Mouse (Mus musculus): Measurements from ENCODE around the gene Mgat5.

GRCm38 (mm10) chr1:127408957-127409423 lies 204.2 kb downstream of the Mgat5 start:
- TF ChIP-seq POLR2A (IDR thresholded peaks at IDR 0.05; ENCODE audit: borderline replicate concordance, insufficient read depth, low read length) (no peak), CTCF (IDR thresholded peaks at IDR 0.05; ENCODE audit: borderline replicate concordance, insufficient read depth, low read depth, low read length) (no peak)
